In the genomic region with DNA sequence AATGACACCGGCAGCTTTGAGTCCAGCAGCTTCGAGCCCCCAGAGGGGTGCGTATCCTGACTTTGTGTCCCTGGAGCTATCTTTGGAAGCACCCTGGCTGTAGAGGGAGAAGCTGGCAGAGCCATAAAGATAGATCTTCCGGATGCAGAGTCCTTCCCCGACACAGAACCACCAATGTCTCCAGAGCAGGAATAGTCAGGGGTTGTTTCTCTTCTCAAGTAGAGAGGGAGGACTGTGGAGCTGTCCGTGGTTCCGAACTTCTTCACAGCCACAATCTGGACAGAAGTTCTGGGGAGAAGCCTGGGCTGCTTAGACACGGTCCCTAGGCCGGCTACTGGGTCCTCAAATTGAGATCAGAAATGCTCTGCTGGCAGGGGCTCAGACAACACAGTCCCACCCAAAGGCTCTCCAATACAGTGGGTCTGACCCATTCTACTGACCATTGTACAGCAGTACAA, we compare ENCODE assay signal across 9 mouse cellular contexts. TPM values are rescaled to one million over a fixed set of nuclear protein-coding genes. Genes with fewer than 3 reads are reported as not detected.
A peak's percentile ranks its signal among the peaks of the same experiment; 100 is the strongest.
DNase-seq lines count a peak whose midpoint lies in the region; ATAC-seq and TF ChIP-seq lines count a peak whose summit lies in the region.
"Had no signal": no experiment of that assay in that cellular context is flagged by ENCODE, and none has a peak within 500 bp of the region (broad histone marks: within the 10 kb centered on the region; RNA-seq: fewer than 3 reads in every experiment).

No protein-coding gene starts in this region.

- H3K4me3 ChIP-seq in megakaryocyte, embryonic 14.5 days (replicated peaks) = peak overlapping the region; percentile 80
- no peak overlapping the region for H3K4me3 ChIP-seq in embryonic facial prominence, embryonic 11.5 days (ENCODE audit: low read depth, low read length)
- 0 out of 2 replicates have a peak overlapping the region, but pooled peaks have one; percentile 5 for H3K4me3 ChIP-seq in stomach, embryonic 15.5 days (replicated peaks)
- no peak overlapping the region for H3K4me3 ChIP-seq in left cerebral cortex, adult 2 months

- 14% methylated on average over 9 of the region's 9 CpGs for WGBS in embryonic facial prominence, embryonic 11.5 days
- WGBS in stomach, embryonic 15.5 days = 10% methylated on average over 9 of the region's 9 CpGs

- intact Hi-C loops in left cerebral cortex, adult 2 months (cut with DNase I) = no loop called here

- H3K4me1 ChIP-seq in megakaryocyte, embryonic 14.5 days = peaks cover 40% of the 10 kb centered on the region
- peaks cover 5% of the 10 kb centered on the region; the same call in 1 of the 2 replicates for H3K4me1 ChIP-seq in embryonic facial prominence, embryonic 11.5 days (ENCODE audit: control insufficient read depth, insufficient read depth, low read length)
- peaks cover 16% of the 10 kb centered on the region for H3K4me1 ChIP-seq in stomach, embryonic 15.5 days

- no peak for ATAC-seq in megakaryocyte, adult 5-6 weeks (ENCODE audit: poor library complexity, severe bottlenecking)
- no peak for ATAC-seq in embryonic facial prominence, embryonic 11.5 days (replicated peaks; ENCODE audit: insufficient number of reproducible peaks, low FRiP score, low TSS enrichment, low read depth)
- ATAC-seq in stomach, embryonic 15.5 days (ENCODE audit: insufficient read depth, low FRiP score, low read depth) = no peak

- peak; percentile 65 for DNase-seq in embryonic facial prominence, embryonic 11.5 days (ENCODE audit: low spot score)
- DNase-seq in kidney, postnatal 10 days = peak; percentile 71
- no peak for DNase-seq in natural killer cell, adult 2 months (ENCODE audit: low spot score in 2 of 2)
- DNase-seq in right cerebral cortex, postnatal 25 days = no peak
- DNase-seq in left cerebral cortex, adult 2 months (ENCODE audit: extremely low spot score in 1 of 2, low spot score in 2 of 2) = no peak

- H3K9me3 ChIP-seq in megakaryocyte, embryonic 14.5 days = no peaks in the 10 kb centered on the region
- H3K9me3 ChIP-seq in embryonic facial prominence, embryonic 11.5 days (replicated peaks; ENCODE audit: control insufficient read depth, low read length) = no peaks in the 10 kb centered on the region
- no peaks in the 10 kb centered on the region for H3K9me3 ChIP-seq in stomach, embryonic 15.5 days

- H3K36me3 ChIP-seq in megakaryocyte, embryonic 14.5 days (replicated peaks; ENCODE audit: low read length) = peaks cover 20% of the 10 kb centered on the region
- H3K36me3 ChIP-seq in embryonic facial prominence, embryonic 11.5 days (replicated peaks; ENCODE audit: control insufficient read depth, insufficient read depth, low read depth, low read length) = peaks cover 2% of the 10 kb centered on the region; the same call in 1 of the 2 replicates
- H3K36me3 ChIP-seq in stomach, embryonic 15.5 days = peaks cover 6% of the 10 kb centered on the region; the same call in 1 of the 2 replicates

- H3K27me3 ChIP-seq in megakaryocyte, embryonic 14.5 days (replicated peaks) = peaks cover 55% of the 10 kb centered on the region
- H3K27me3 ChIP-seq in embryonic facial prominence, embryonic 11.5 days (ENCODE audit: control insufficient read depth, insufficient read depth, low read length) = peaks cover 41% of the 10 kb centered on the region
- H3K27me3 ChIP-seq in stomach, embryonic 15.5 days (replicated peaks) = peaks cover 49% of the 10 kb centered on the region

- H3K9ac ChIP-seq in embryonic facial prominence, embryonic 11.5 days (replicated peaks; ENCODE audit: low read length) = no peak overlapping the region
- no peak overlapping the region for H3K9ac ChIP-seq in stomach, embryonic 15.5 days

- TF ChIP-seq CTCF in left cerebral cortex, adult 2 months (IDR thresholded peaks at IDR 0.05) = no peak

- H3K4me2 ChIP-seq in embryonic facial prominence, embryonic 11.5 days (ENCODE audit: low read depth, low read length) = no peak overlapping the region
- H3K4me2 ChIP-seq in stomach, embryonic 15.5 days = peak overlapping the region; percentile 33; the same call in 1 of the 2 replicates

- H3K27ac ChIP-seq in embryonic facial prominence, embryonic 11.5 days (replicated peaks; ENCODE audit: low read depth, low read length) = no peak overlapping the region
- no peak overlapping the region for H3K27ac ChIP-seq in stomach, embryonic 15.5 days
- no peak overlapping the region for H3K27ac ChIP-seq in left cerebral cortex, adult 2 months

RNA-seq across cellular contexts. Expression of gene Ucn, which starts 0.4 kb away (rescaled TPM):
- not detected in 2 replicates for polyA plus RNA-seq in megakaryocyte, embryonic 14.5 days (2012; ENCODE audit: insufficient read depth, low replicate concordance)
- total RNA-seq in megakaryocyte, adult 5-6 weeks (2015) = not detected in 2 replicates
- total RNA-seq in megakaryocyte, adult 5-6 weeks (2017) = not detected in 2 replicates
- not detected in 2 replicates for polyA plus RNA-seq in embryonic facial prominence, embryonic 11.5 days (2014; fragmentation: Nextera tagmentation; extraction: Ambion mirVana)
- polyA plus RNA-seq in stomach, embryonic 15.5 days (2015; fragmentation: Nextera tagmentation; extraction: Ambion mirVana) = not detected in 2 replicates
- 1 to 10 TPM; 1.3 to 1.8 TPM for total RNA-seq in left cerebral cortex, adult 2 months (2021)
- total RNA-seq: layer of hippocampus, postnatal 10 days had no signal

RNA-seq across cellular contexts. Expression of gene Mpv17, which starts 15.1 kb away (rescaled TPM):
- polyA plus RNA-seq in megakaryocyte, embryonic 14.5 days (2012; ENCODE audit: insufficient read depth, low replicate concordance) = 9.4 and 46.6 TPM in 2 replicates
- total RNA-seq in megakaryocyte, adult 5-6 weeks (2015) = 30.3 and 40.5 TPM in 2 replicates
- 26.1 and 27.0 TPM in 2 replicates for total RNA-seq in megakaryocyte, adult 5-6 weeks (2017)
- 50.5 and 50.8 TPM in 2 replicates for polyA plus RNA-seq in embryonic facial prominence, embryonic 11.5 days (2014; fragmentation: Nextera tagmentation; extraction: Ambion mirVana)
- 58.8 and 63.0 TPM in 2 replicates for polyA plus RNA-seq in stomach, embryonic 15.5 days (2015; fragmentation: Nextera tagmentation; extraction: Ambion mirVana)
- total RNA-seq in left cerebral cortex, adult 2 months (2021) = 10 to 100 TPM; 47.8 to 49.2 TPM

RNA-seq across cellular contexts. Expression of gene Trim54, which starts 22.5 kb away (rescaled TPM):
- polyA plus RNA-seq in megakaryocyte, embryonic 14.5 days (2012; ENCODE audit: insufficient read depth, low replicate concordance) = not detected in 2 replicates
- total RNA-seq in megakaryocyte, adult 5-6 weeks (2015) = not detected in 2 replicates
- total RNA-seq in megakaryocyte, adult 5-6 weeks (2017) = not detected in 2 replicates
- polyA plus RNA-seq in embryonic facial prominence, embryonic 11.5 days (2014; fragmentation: Nextera tagmentation; extraction: Ambion mirVana) = not detected in 2 replicates
- 0.62 TPM in 1 of 2 replicates, not detected in the other for polyA plus RNA-seq in stomach, embryonic 15.5 days (2015; fragmentation: Nextera tagmentation; extraction: Ambion mirVana)
- 1 to 10 TPM; 2.0 to 2.2 TPM for total RNA-seq in left cerebral cortex, adult 2 months (2021)
- total RNA-seq: layer of hippocampus, postnatal 10 days had no signal

RNA-seq across cellular contexts. Expression of gene Slc30a3, which starts 31.0 kb away (rescaled TPM):
- polyA plus RNA-seq in megakaryocyte, embryonic 14.5 days (2012; ENCODE audit: insufficient read depth, low replicate concordance) = not detected in 2 replicates
- not detected in 2 replicates for total RNA-seq in megakaryocyte, adult 5-6 weeks (2015)
- not detected in 2 replicates for total RNA-seq in megakaryocyte, adult 5-6 weeks (2017)
- polyA plus RNA-seq in embryonic facial prominence, embryonic 11.5 days (2014; fragmentation: Nextera tagmentation; extraction: Ambion mirVana) = 0.46 and 0.59 TPM in 2 replicates
- 0.26 and 0.37 TPM in 2 replicates for polyA plus RNA-seq in stomach, embryonic 15.5 days (2015; fragmentation: Nextera tagmentation; extraction: Ambion mirVana)
- total RNA-seq in left cerebral cortex, adult 2 months (2021) = 100 to 1,000 TPM; 162 to 184 TPM

RNA-seq across cellular contexts. Expression of gene Dnajc5g, which starts 32.9 kb away (rescaled TPM):
- polyA plus RNA-seq in megakaryocyte, embryonic 14.5 days (2012; ENCODE audit: insufficient read depth, low replicate concordance) = not detected in 2 replicates
- not detected in 2 replicates for total RNA-seq in megakaryocyte, adult 5-6 weeks (2015)
- not detected in 2 replicates for total RNA-seq in megakaryocyte, adult 5-6 weeks (2017)
- not detected in 2 replicates for polyA plus RNA-seq in embryonic facial prominence, embryonic 11.5 days (2014; fragmentation: Nextera tagmentation; extraction: Ambion mirVana)
- polyA plus RNA-seq in stomach, embryonic 15.5 days (2015; fragmentation: Nextera tagmentation; extraction: Ambion mirVana) = not detected in 2 replicates
- not detected for total RNA-seq in left cerebral cortex, adult 2 months (2021)
- total RNA-seq: layer of hippocampus, postnatal 10 days had no signal

Comparison
In these comparisons a context has a peak if more than half of its experiments do, and no peak if none do; other contexts are left out.
1. H3K4me3 ChIP-seq: peak in megakaryocyte, embryonic 14.5 days (single experiment) and stomach, embryonic 15.5 days (single experiment); none in embryonic facial prominence, embryonic 11.5 days (single experiment) and left cerebral cortex, adult 2 months (single experiment).
2. DNase-seq: peak in embryonic facial prominence, embryonic 11.5 days (single experiment) and kidney, postnatal 10 days (single experiment); none in natural killer cell, adult 2 months (0 of 2), right cerebral cortex, postnatal 25 days (single experiment) and left cerebral cortex, adult 2 months (0 of 2).